Mouse (Mus musculus) Muller cell, postnatal 12 days (primary cell): ENCODE measurements at regions not wholly inside any gene's neighbourhood (a gene's known extent, or its start where the extent isn't known, plus 50 kb on each side); places are given as distances from the start of the nearest gene placed in this dataset.

Experiments used
- DNase-seq: peaks from one replicate; pipeline ENCODE4 v3.0.0-alpha.2; 2015; ENCODE audit errors: inconsistent ontology term

- peak; percentile 39 for DNase-seq
Measured at GRCm38 (mm10) chr5:50570701-50571100, 511.9 kb upstream of the Adgra3 start.

GRCm38 (mm10) chr5:50551125-50551524 is 492.3 kb upstream of the Adgra3 start:
- no peak for DNase-seq

- no peak for DNase-seq
Measured at GRCm38 (mm10) chr5:50512539-50512938, 453.7 kb upstream of the Adgra3 start.

- no peak for DNase-seq
Measured at GRCm38 (mm10) chr5:50509696-50510421, 451.1 kb upstream of the Adgra3 start.

GRCm38 (mm10) chr5:50490223-50490622 is 431.4 kb upstream of the Adgra3 start:
- DNase-seq = no peak

GRCm38 (mm10) chr5:50476985-50477384 is 418.2 kb upstream of the Adgra3 start:
- DNase-seq = peak; percentile 37

GRCm38 (mm10) chr5:50461491-50461890 is 402.7 kb upstream of the Adgra3 start:
- DNase-seq = peak; percentile 39

- peak; percentile 68 for DNase-seq
Measured at GRCm38 (mm10) chr5:50457621-50458020, 398.8 kb upstream of the Adgra3 start.

- DNase-seq = no peak
Measured at GRCm38 (mm10) chr5:50454387-50454786, 395.6 kb upstream of the Adgra3 start.

- DNase-seq = no peak
Measured at GRCm38 (mm10) chr5:50406923-50407322, 348.1 kb upstream of the Adgra3 start.

- no peak for DNase-seq
Measured at GRCm38 (mm10) chr5:50406520-50406919, 347.7 kb upstream of the Adgra3 start.
